Mouse (Mus musculus): ENCODE results near the gene Reln. TPM values are rescaled to one million over a fixed set of nuclear protein-coding genes. Genes with fewer than 3 reads are reported as not detected.

Gene Reln
- polyA plus RNA-seq, 1 experiment: 1.4 TPM

GRCm38 (mm10) chr5:21901411-21901810 lies 443.1 kb downstream of the Reln start:
- Histone ChIP-seq H3K27me3 (ENCODE audit: control insufficient read depth, insufficient read depth, low read length, poor library complexity, severe bottlenecking) (no peaks in the 10 kb centered on the region), H3K4me1 (ENCODE audit: control insufficient read depth, insufficient read depth, low read length) (peaks cover 3% of the 10 kb centered on the region), H3K4me3 (ENCODE audit: low read depth, low read length) (no peak overlapping the region), H3K27ac (ENCODE audit: insufficient read depth, low read length) (no peak overlapping the region), H3K9me3 (replicated peaks; ENCODE audit: control insufficient read depth, insufficient read depth, low read length, poor library complexity, severe bottlenecking) (no peaks in the 10 kb centered on the region), H3K9ac (ENCODE audit: low read depth, poor library complexity, severe bottlenecking) (no peak overlapping the region), H3K36me3 (ENCODE audit: control insufficient read depth, insufficient read depth, low read length, poor library complexity, severe bottlenecking) (no peaks in the 10 kb centered on the region)
- TF ChIP-seq CTCF (IDR thresholded peaks at IDR 0.05; ENCODE audit: low read depth, low read length): no peak
- no peak for TF ChIP-seq EP300 (IDR thresholded peaks at IDR 0.05; ENCODE audit: insufficient read depth, low read depth, low read length)
- no peak for TF ChIP-seq POLR2A (IDR thresholded peaks at IDR 0.05; ENCODE audit: insufficient read depth, low read length)

GRCm38 (mm10) chr5:21900891-21901290 lies 443.6 kb downstream of the Reln start:
- H3K4me3 ChIP-seq (ENCODE audit: low read depth, low read length): no peak overlapping the region
- H3K4me1 ChIP-seq (ENCODE audit: control insufficient read depth, insufficient read depth, low read length): peaks cover 3% of the 10 kb centered on the region
- no peak overlapping the region for H3K9ac ChIP-seq (ENCODE audit: low read depth, poor library complexity, severe bottlenecking)
- H3K9me3 ChIP-seq (replicated peaks; ENCODE audit: control insufficient read depth, insufficient read depth, low read length, poor library complexity, severe bottlenecking): no peaks in the 10 kb centered on the region
- H3K27ac ChIP-seq (ENCODE audit: insufficient read depth, low read length): no peak overlapping the region
- TF ChIP-seq EP300 (IDR thresholded peaks at IDR 0.05; ENCODE audit: insufficient read depth, low read depth, low read length) (no peak), CTCF (IDR thresholded peaks at IDR 0.05; ENCODE audit: low read depth, low read length) (no peak), POLR2A (IDR thresholded peaks at IDR 0.05; ENCODE audit: insufficient read depth, low read length) (no peak)
- no peaks in the 10 kb centered on the region for H3K27me3 ChIP-seq (ENCODE audit: control insufficient read depth, insufficient read depth, low read length, poor library complexity, severe bottlenecking)
- no peaks in the 10 kb centered on the region for H3K36me3 ChIP-seq (ENCODE audit: control insufficient read depth, insufficient read depth, low read length, poor library complexity, severe bottlenecking)

GRCm38 (mm10) chr5:21898875-21899274 lies 445.6 kb downstream of the Reln start:
- H3K27ac ChIP-seq (ENCODE audit: insufficient read depth, low read length): no peak overlapping the region

GRCm38 (mm10) chr5:21896586-21896985 lies 447.9 kb downstream of the Reln start:
- no peaks in the 10 kb centered on the region for H3K36me3 ChIP-seq (ENCODE audit: control insufficient read depth, insufficient read depth, low read length, poor library complexity, severe bottlenecking)
- H3K4me1 ChIP-seq (ENCODE audit: control insufficient read depth, insufficient read depth, low read length): peaks cover 3% of the 10 kb centered on the region
- no peaks in the 10 kb centered on the region for H3K27me3 ChIP-seq (ENCODE audit: control insufficient read depth, insufficient read depth, low read length, poor library complexity, severe bottlenecking)
- no peak overlapping the region for H3K9ac ChIP-seq (ENCODE audit: low read depth, poor library complexity, severe bottlenecking)
- no peaks in the 10 kb centered on the region for H3K9me3 ChIP-seq (replicated peaks; ENCODE audit: control insufficient read depth, insufficient read depth, low read length, poor library complexity, severe bottlenecking)
- TF ChIP-seq EP300 (IDR thresholded peaks at IDR 0.05; ENCODE audit: insufficient read depth, low read depth, low read length): no peak
- no peak for TF ChIP-seq CTCF (IDR thresholded peaks at IDR 0.05; ENCODE audit: low read depth, low read length)
- no peak for TF ChIP-seq POLR2A (IDR thresholded peaks at IDR 0.05; ENCODE audit: insufficient read depth, low read length)
- no peak overlapping the region for H3K4me3 ChIP-seq (ENCODE audit: low read depth, low read length)
- no peak overlapping the region for H3K27ac ChIP-seq (ENCODE audit: insufficient read depth, low read length)

More at GRCm38 (mm10) chr5:21898875-21899274, 445.6 kb downstream of the Reln start:
- Histone ChIP-seq H3K27me3 (ENCODE audit: control insufficient read depth, insufficient read depth, low read length, poor library complexity, severe bottlenecking) (no peaks in the 10 kb centered on the region), H3K4me1 (ENCODE audit: control insufficient read depth, insufficient read depth, low read length) (peaks cover 3% of the 10 kb centered on the region), H3K9me3 (replicated peaks; ENCODE audit: control insufficient read depth, insufficient read depth, low read length, poor library complexity, severe bottlenecking) (no peaks in the 10 kb centered on the region), H3K4me3 (ENCODE audit: low read depth, low read length) (no peak overlapping the region), H3K36me3 (ENCODE audit: control insufficient read depth, insufficient read depth, low read length, poor library complexity, severe bottlenecking) (no peaks in the 10 kb centered on the region), H3K9ac (ENCODE audit: low read depth, poor library complexity, severe bottlenecking) (no peak overlapping the region)
- TF ChIP-seq CTCF (IDR thresholded peaks at IDR 0.05; ENCODE audit: low read depth, low read length) (no peak), POLR2A (IDR thresholded peaks at IDR 0.05; ENCODE audit: insufficient read depth, low read length) (no peak), EP300 (IDR thresholded peaks at IDR 0.05; ENCODE audit: insufficient read depth, low read depth, low read length) (no peak)

- Histone ChIP-seq H3K27me3 (ENCODE audit: control insufficient read depth, insufficient read depth, low read length, poor library complexity, severe bottlenecking) (no peaks in the 10 kb centered on the region), H3K4me3 (ENCODE audit: low read depth, low read length) (no peak overlapping the region), H3K27ac (ENCODE audit: insufficient read depth, low read length) (no peak overlapping the region), H3K9me3 (replicated peaks; ENCODE audit: control insufficient read depth, insufficient read depth, low read length, poor library complexity, severe bottlenecking) (no peaks in the 10 kb centered on the region), H3K36me3 (ENCODE audit: control insufficient read depth, insufficient read depth, low read length, poor library complexity, severe bottlenecking) (no peaks in the 10 kb centered on the region), H3K9ac (ENCODE audit: low read depth, poor library complexity, severe bottlenecking) (no peak overlapping the region), H3K4me1 (ENCODE audit: control insufficient read depth, insufficient read depth, low read length) (no peaks in the 10 kb centered on the region)
- no peak for TF ChIP-seq POLR2A (IDR thresholded peaks at IDR 0.05; ENCODE audit: insufficient read depth, low read length)
- no peak for TF ChIP-seq EP300 (IDR thresholded peaks at IDR 0.05; ENCODE audit: insufficient read depth, low read depth, low read length)
- no peak for TF ChIP-seq CTCF (IDR thresholded peaks at IDR 0.05; ENCODE audit: low read depth, low read length)
These were observed 450.3 kb downstream of the Reln start for GRCm38 (mm10) chr5:21894168-21894567.

GRCm38 (mm10) chr5:21866750-21867149 lies 477.8 kb downstream of the Reln start:
- no peak for TF ChIP-seq CTCF (IDR thresholded peaks at IDR 0.05; ENCODE audit: low read depth, low read length)
- TF ChIP-seq EP300 (IDR thresholded peaks at IDR 0.05; ENCODE audit: insufficient read depth, low read depth, low read length): no peak
- TF ChIP-seq POLR2A (IDR thresholded peaks at IDR 0.05; ENCODE audit: insufficient read depth, low read length): no peak
- peak overlapping the region; percentile 30; the same call in 1 of the 2 replicates for H3K27ac ChIP-seq (ENCODE audit: insufficient read depth, low read length)
- H3K27me3 ChIP-seq (ENCODE audit: control insufficient read depth, insufficient read depth, low read length, poor library complexity, severe bottlenecking): no peaks in the 10 kb centered on the region
- no peaks in the 10 kb centered on the region for H3K4me1 ChIP-seq (ENCODE audit: control insufficient read depth, insufficient read depth, low read length)
- no peak overlapping the region for H3K4me3 ChIP-seq (ENCODE audit: low read depth, low read length)
- H3K9me3 ChIP-seq (replicated peaks; ENCODE audit: control insufficient read depth, insufficient read depth, low read length, poor library complexity, severe bottlenecking): no peaks in the 10 kb centered on the region
- no peak overlapping the region for H3K9ac ChIP-seq (ENCODE audit: low read depth, poor library complexity, severe bottlenecking)
- no peaks in the 10 kb centered on the region for H3K36me3 ChIP-seq (ENCODE audit: control insufficient read depth, insufficient read depth, low read length, poor library complexity, severe bottlenecking)

Data from ES-Bruce4 (cell line).